Mouse (Mus musculus) CH12.LX (cell line): ENCODE results near the gene Mmp23. TPM values are rescaled to one million over a fixed set of nuclear protein-coding genes. Genes with fewer than 3 reads are reported as not detected.

Experiments
- polyA plus RNA-seq: library from polyadenylated mRNA; unstranded; fragments of >175 nt; gene quantifications from 2 replicates; pipeline ENCODE4 v1.2.1, GENCODE M21; 2012; ENCODE audit warnings: low read depth; ENCODE audit not compliant: insufficient read length
- total RNA-seq, 2 experiments: library from RNA; depleted of rRNA; stranded (reverse); fragments of 300-350 nt in 1 of 2; fragments of >200 nt in 1 of 2; gene quantifications; 2 replicates each; pipeline ENCODE4 v1.2.3; 2012 to 2014

Mmp23 gene
- total and polyA plus RNA-seq, 3 experiments: 1.1 to 7.9 (median 2.0) TPM

Other genes with a start within 250 kb of the Mmp23 start
Only the 20 nearest of the 25 such genes appear.
- 0.13 and 0.59 TPM in 2 replicates for gene Tmem52, start 184.3 kb downstream of the Mmp23 start, total RNA-seq (2012; rRNA removed)
- not detected in 2 replicates for gene Tmem52, start 184.3 kb downstream of the Mmp23 start, total RNA-seq (2014; rRNA removed)
- 0.34 TPM in 1 of 2 replicates, not detected in the other for gene Tmem52, start 184.3 kb downstream of the Mmp23 start, polyA plus RNA-seq
- 106 and 134 TPM in 2 replicates for gene Gnb1, start 162.0 kb downstream of the Mmp23 start, total RNA-seq (2012; rRNA removed)
- 72.8 and 88.0 TPM in 2 replicates for gene Gnb1, start 162.0 kb downstream of the Mmp23 start, total RNA-seq (2014; rRNA removed)
- 407 and 450 TPM in 2 replicates for gene Gnb1, start 162.0 kb downstream of the Mmp23 start, polyA plus RNA-seq
- 138 and 162 TPM in 2 replicates for gene Nadk, start 91.0 kb downstream of the Mmp23 start, total RNA-seq (2012; rRNA removed)
- gene Nadk, start 91.0 kb downstream of the Mmp23 start, total RNA-seq (2014; rRNA removed): 193 and 204 TPM in 2 replicates
- 199 and 212 TPM in 2 replicates for gene Nadk, start 91.0 kb downstream of the Mmp23 start, polyA plus RNA-seq
- 14.2 and 14.6 TPM in 2 replicates for gene Slc35e2, start 52.0 kb downstream of the Mmp23 start, total RNA-seq (2012; rRNA removed)
- 9.9 and 10.4 TPM in 2 replicates for gene Slc35e2, start 52.0 kb downstream of the Mmp23 start, total RNA-seq (2014; rRNA removed)
- gene Slc35e2, start 52.0 kb downstream of the Mmp23 start, polyA plus RNA-seq: 6.2 and 8.2 TPM in 2 replicates
- 26.6 and 32.5 TPM in 2 replicates for gene Cdk11b, start 28.5 kb downstream of the Mmp23 start, total RNA-seq (2012; rRNA removed)
- 13.0 and 15.6 TPM in 2 replicates for gene Cdk11b, start 28.5 kb downstream of the Mmp23 start, total RNA-seq (2014; rRNA removed)
- gene Cdk11b, start 28.5 kb downstream of the Mmp23 start, polyA plus RNA-seq: 82.0 and 106 TPM in 2 replicates
- gene Gm10563, start 8.0 kb downstream of the Mmp23 start, total RNA-seq (2012; rRNA removed): not detected in 2 replicates
- gene Gm10563, start 8.0 kb downstream of the Mmp23 start, total RNA-seq (2014; rRNA removed): not detected in 2 replicates
- gene Gm10563, start 8.0 kb downstream of the Mmp23 start, polyA plus RNA-seq: not detected in 2 replicates
- gene Mib2, start 15.8 kb upstream of the Mmp23 start, total RNA-seq (2012; rRNA removed): 24.8 and 66.5 TPM in 2 replicates
- 17.6 and 19.0 TPM in 2 replicates for gene Mib2, start 15.8 kb upstream of the Mmp23 start, total RNA-seq (2014; rRNA removed)
- gene Mib2, start 15.8 kb upstream of the Mmp23 start, polyA plus RNA-seq: 23.6 and 25.5 TPM in 2 replicates
- 2.4 and 3.2 TPM in 2 replicates for gene Fndc10, start 41.0 kb upstream of the Mmp23 start, total RNA-seq (2012; rRNA removed)
- 0.96 and 1.7 TPM in 2 replicates for gene Fndc10, start 41.0 kb upstream of the Mmp23 start, total RNA-seq (2014; rRNA removed)
- 1.3 and 1.4 TPM in 2 replicates for gene Fndc10, start 41.0 kb upstream of the Mmp23 start, polyA plus RNA-seq
- gene Ssu72, start 51.4 kb upstream of the Mmp23 start, total RNA-seq (2012; rRNA removed): 169 and 172 TPM in 2 replicates
- gene Ssu72, start 51.4 kb upstream of the Mmp23 start, total RNA-seq (2014; rRNA removed): 245 TPM in 2 replicates
- gene Ssu72, start 51.4 kb upstream of the Mmp23 start, polyA plus RNA-seq: 140 and 160 TPM in 2 replicates
- gene Tmem240, start 81.4 kb upstream of the Mmp23 start, total RNA-seq (2012; rRNA removed): 0.34 and 0.38 TPM in 2 replicates
- not detected in 2 replicates for gene Tmem240, start 81.4 kb upstream of the Mmp23 start, total RNA-seq (2014; rRNA removed)
- 0.11 and 0.14 TPM in 2 replicates for gene Tmem240, start 81.4 kb upstream of the Mmp23 start, polyA plus RNA-seq
- gene Atad3a, start 107.7 kb upstream of the Mmp23 start, total RNA-seq (2012; rRNA removed): 154 and 175 TPM in 2 replicates
- 133 and 135 TPM in 2 replicates for gene Atad3a, start 107.7 kb upstream of the Mmp23 start, total RNA-seq (2014; rRNA removed)
- 182 and 216 TPM in 2 replicates for gene Atad3a, start 107.7 kb upstream of the Mmp23 start, polyA plus RNA-seq
- 1.2 and 1.8 TPM in 2 replicates for gene Vwa1, start 121.3 kb upstream of the Mmp23 start, total RNA-seq (2012; rRNA removed)
- gene Vwa1, start 121.3 kb upstream of the Mmp23 start, total RNA-seq (2014; rRNA removed): 0.12 and 0.15 TPM in 2 replicates
- 0.12 and 0.13 TPM in 2 replicates for gene Vwa1, start 121.3 kb upstream of the Mmp23 start, polyA plus RNA-seq
- gene Tmem88b, start 132.5 kb upstream of the Mmp23 start, total RNA-seq (2012; rRNA removed): 0.04 TPM in 2 replicates
- not detected in 2 replicates for gene Tmem88b, start 132.5 kb upstream of the Mmp23 start, total RNA-seq (2014; rRNA removed)
- gene Tmem88b, start 132.5 kb upstream of the Mmp23 start, polyA plus RNA-seq: not detected in 2 replicates
- not detected in 2 replicates for gene Ankrd65, start 137.1 kb upstream of the Mmp23 start, total RNA-seq (2012; rRNA removed)
- not detected in 2 replicates for gene Ankrd65, start 137.1 kb upstream of the Mmp23 start, total RNA-seq (2014; rRNA removed)
- not detected in 2 replicates for gene Ankrd65, start 137.1 kb upstream of the Mmp23 start, polyA plus RNA-seq
- gene Mrpl20, start 149.5 kb upstream of the Mmp23 start, total RNA-seq (2012; rRNA removed): 146 and 238 TPM in 2 replicates
- gene Mrpl20, start 149.5 kb upstream of the Mmp23 start, total RNA-seq (2014; rRNA removed): 230 and 244 TPM in 2 replicates
- gene Mrpl20, start 149.5 kb upstream of the Mmp23 start, polyA plus RNA-seq: 193 and 212 TPM in 2 replicates
- 63.0 and 63.7 TPM in 2 replicates for gene Ccnl2, start 159.1 kb upstream of the Mmp23 start, total RNA-seq (2012; rRNA removed)
- 67.7 and 79.7 TPM in 2 replicates for gene Ccnl2, start 159.1 kb upstream of the Mmp23 start, total RNA-seq (2014; rRNA removed)
- 59.6 and 64.8 TPM in 2 replicates for gene Ccnl2, start 159.1 kb upstream of the Mmp23 start, polyA plus RNA-seq
- 142 and 149 TPM in 2 replicates for gene Aurkaip1, start 177.9 kb upstream of the Mmp23 start, total RNA-seq (2012; rRNA removed)
- gene Aurkaip1, start 177.9 kb upstream of the Mmp23 start, total RNA-seq (2014; rRNA removed): 162 and 182 TPM in 2 replicates
- 138 and 141 TPM in 2 replicates for gene Aurkaip1, start 177.9 kb upstream of the Mmp23 start, polyA plus RNA-seq
- 17.2 and 24.0 TPM in 2 replicates for gene Mxra8, start 186.3 kb upstream of the Mmp23 start, total RNA-seq (2012; rRNA removed)
- gene Mxra8, start 186.3 kb upstream of the Mmp23 start, total RNA-seq (2014; rRNA removed): 8.8 and 10.8 TPM in 2 replicates
- 10.8 and 12.4 TPM in 2 replicates for gene Mxra8, start 186.3 kb upstream of the Mmp23 start, polyA plus RNA-seq
- gene Dvl1, start 194.0 kb upstream of the Mmp23 start, total RNA-seq (2012; rRNA removed): 52.1 and 55.1 TPM in 2 replicates
- gene Dvl1, start 194.0 kb upstream of the Mmp23 start, total RNA-seq (2014; rRNA removed): 25.8 and 28.5 TPM in 2 replicates
- 21.4 and 23.9 TPM in 2 replicates for gene Dvl1, start 194.0 kb upstream of the Mmp23 start, polyA plus RNA-seq
- gene Tas1r3, start 210.0 kb upstream of the Mmp23 start, total RNA-seq (2012; rRNA removed): 0.63 and 0.89 TPM in 2 replicates
- 0.09 and 0.15 TPM in 2 replicates for gene Tas1r3, start 210.0 kb upstream of the Mmp23 start, total RNA-seq (2014; rRNA removed)
- gene Tas1r3, start 210.0 kb upstream of the Mmp23 start, polyA plus RNA-seq: 0.34 and 0.47 TPM in 2 replicates